ENCODE assay signal across 8 mouse cellular contexts in the genomic region with DNA sequence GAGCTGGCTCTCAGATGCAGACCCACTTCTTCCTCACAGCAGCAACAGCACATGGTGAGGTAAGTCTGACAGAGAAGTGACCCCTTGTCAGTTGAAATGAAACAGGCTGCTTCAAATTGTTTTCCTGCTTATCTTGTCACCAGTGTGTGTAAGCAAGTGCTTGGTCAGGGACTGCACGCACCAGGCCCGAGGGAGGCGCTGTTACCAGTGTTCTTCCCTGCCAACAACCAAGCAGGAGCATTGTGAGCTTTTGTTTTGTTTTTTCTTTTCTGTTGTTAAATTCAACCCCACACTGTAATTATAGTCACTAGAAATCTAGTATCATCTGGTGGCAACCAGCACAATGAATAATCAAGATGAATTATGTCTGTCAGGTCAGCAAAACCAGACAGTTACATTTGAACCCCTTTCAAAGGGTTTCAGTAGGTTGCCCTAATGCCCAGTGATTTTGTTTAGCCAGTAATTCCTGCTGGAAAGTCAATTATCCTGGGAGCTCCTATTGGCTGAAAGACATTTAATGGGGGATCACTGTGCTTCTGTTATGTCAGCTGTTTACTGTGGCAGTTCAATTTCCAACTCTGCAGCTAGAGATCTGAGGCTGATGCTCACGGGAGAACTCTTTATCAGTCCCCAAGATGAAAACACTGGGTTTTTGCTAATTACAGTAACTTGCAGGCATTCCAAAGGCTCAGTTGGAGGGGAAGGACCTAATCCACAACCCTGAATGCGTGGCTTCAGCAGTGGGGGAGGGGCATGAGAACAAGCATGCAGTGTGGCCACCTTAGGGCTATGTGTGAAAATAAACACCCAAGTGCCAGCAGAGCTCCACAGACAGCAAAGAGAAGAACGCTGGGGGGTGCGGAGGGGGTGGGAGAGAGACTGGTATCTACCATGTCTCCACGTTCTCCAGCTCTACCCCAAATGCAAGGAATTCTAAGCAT. TPM values are rescaled to one million over a fixed set of nuclear protein-coding genes. Genes with fewer than 3 reads are reported as not detected.
DNase-seq lines count a peak whose midpoint lies in the region; ATAC-seq and TF ChIP-seq lines count a peak whose summit lies in the region.

No protein-coding gene starts in this region.

- peak; percentile 57 for DNase-seq in embryo, embryonic 10.5 days (ENCODE audit: low spot score)
- no peak for DNase-seq in embryo, embryonic 10 days (ENCODE audit: low spot score)
- peak; percentile 32 for DNase-seq in hindbrain, embryonic 14.5 days (ENCODE audit: low spot score)
- no peak for DNase-seq in spleen, postnatal 14 days (ENCODE audit: low spot score in 2 of 2)
- DNase-seq in right cerebral cortex, postnatal 4 days = no peak

- H3K4me3 ChIP-seq in megakaryocyte, embryonic 14.5 days (replicated peaks) = peak overlapping the region; percentile 70
- H3K4me3 ChIP-seq in hindbrain, embryonic 14.5 days (replicated peaks; ENCODE audit: low read length) = no peak overlapping the region
- no peak overlapping the region for H3K4me3 ChIP-seq in olfactory bulb, adult 2 months (ENCODE audit: insufficient read depth, low read depth, low read length)

- TF ChIP-seq POLR2A in olfactory bulb, adult 2 months (IDR thresholded peaks at IDR 0.05; ENCODE audit: insufficient read depth, low read depth, low read length) = no peak

- H3K4me2 ChIP-seq in hindbrain, embryonic 14.5 days (replicated peaks) = no peak overlapping the region

- TF ChIP-seq CTCF in olfactory bulb, adult 2 months (IDR thresholded peaks at IDR 0.05; ENCODE audit: insufficient read depth, low read depth, low read length) = no peak

- peaks cover 98% of the 10 kb centered on the region for H3K4me1 ChIP-seq in megakaryocyte, embryonic 14.5 days
- peaks cover 55% of the 10 kb centered on the region for H3K4me1 ChIP-seq in hindbrain, embryonic 14.5 days (replicated peaks; ENCODE audit: control insufficient read depth, insufficient read depth, low read length)
- H3K4me1 ChIP-seq in olfactory bulb, adult 2 months (ENCODE audit: control insufficient read depth, insufficient read depth, low read length) = peaks cover 40% of the 10 kb centered on the region

- peak overlapping the region; percentile 20 for H3K27ac ChIP-seq in hindbrain, embryonic 14.5 days
- peak overlapping the region; percentile 26; the same call in 1 of the 2 replicates for H3K27ac ChIP-seq in olfactory bulb, adult 2 months (ENCODE audit: insufficient read depth, low read depth, low read length)

- ATAC-seq in megakaryocyte, adult 5-6 weeks (ENCODE audit: poor library complexity, severe bottlenecking) = no peak
- ATAC-seq in hindbrain, embryonic 14.5 days (ENCODE audit: low FRiP score) = no peak

- H3K9ac ChIP-seq in hindbrain, embryonic 14.5 days = no peak overlapping the region

- peaks cover 96% of the 10 kb centered on the region for H3K36me3 ChIP-seq in megakaryocyte, embryonic 14.5 days (replicated peaks; ENCODE audit: low read length)
- H3K36me3 ChIP-seq in hindbrain, embryonic 14.5 days (replicated peaks; ENCODE audit: control insufficient read depth, insufficient read depth) = no peaks in the 10 kb centered on the region; the same call in 1 of the 2 replicates

- 35% methylated on average over 8 of the region's 8 CpGs for WGBS in hindbrain, embryonic 14.5 days
- 30% methylated on average over 8 of the region's 8 CpGs for WGBS in olfactory bulb, adult 2 months

- no peaks in the 10 kb centered on the region for H3K27me3 ChIP-seq in megakaryocyte, embryonic 14.5 days (replicated peaks)
- H3K27me3 ChIP-seq in hindbrain, embryonic 14.5 days (ENCODE audit: control insufficient read depth, insufficient read depth, low read length) = no peaks in the 10 kb centered on the region

- no peaks in the 10 kb centered on the region for H3K9me3 ChIP-seq in megakaryocyte, embryonic 14.5 days
- H3K9me3 ChIP-seq in hindbrain, embryonic 14.5 days (ENCODE audit: control insufficient read depth, low read length) = no peaks in the 10 kb centered on the region

RNA-seq across cellular contexts. Expression of a gene that starts 24.5 kb away (rescaled TPM):
- 33.5 and 107 TPM in 2 replicates for polyA plus RNA-seq in megakaryocyte, embryonic 14.5 days (2012; ENCODE audit: insufficient read depth, low replicate concordance)
- 23.0 and 23.7 TPM in 2 replicates for total RNA-seq in megakaryocyte, adult 5-6 weeks (2015)
- 7.6 and 12.6 TPM in 2 replicates for total RNA-seq in megakaryocyte, adult 5-6 weeks (2017)
- 6.6 and 8.1 TPM in 2 replicates for polyA plus RNA-seq in hindbrain, embryonic 14.5 days (2014; fragmentation: Nextera tagmentation; extraction: Ambion mirVana)
- polyA plus RNA-seq in olfactory bulb, adult 2 months (2012; ENCODE audit: insufficient read depth, insufficient read length, low replicate concordance, missing spikeins) = not detected in 2 replicates

RNA-seq across cellular contexts. Expression of a gene that starts 46.4 kb away (rescaled TPM):
- polyA plus RNA-seq in megakaryocyte, embryonic 14.5 days (2012; ENCODE audit: insufficient read depth, low replicate concordance) = 68.1 and 100 TPM in 2 replicates
- 55.8 and 59.7 TPM in 2 replicates for total RNA-seq in megakaryocyte, adult 5-6 weeks (2015)
- total RNA-seq in megakaryocyte, adult 5-6 weeks (2017) = 60.0 and 91.1 TPM in 2 replicates
- 55.8 and 65.2 TPM in 2 replicates for polyA plus RNA-seq in hindbrain, embryonic 14.5 days (2014; fragmentation: Nextera tagmentation; extraction: Ambion mirVana)
- polyA plus RNA-seq in olfactory bulb, adult 2 months (2012; ENCODE audit: insufficient read depth, insufficient read length, low replicate concordance, missing spikeins) = 308 TPM in 1 of 2 replicates, not detected in the other

Comparison
In these comparisons a context has a peak if more than half of its experiments do, and no peak if none do; other contexts are left out.
1. DNase-seq: peak in embryo, embryonic 10.5 days (single experiment) and hindbrain, embryonic 14.5 days (single experiment); none in embryo, embryonic 10 days (single experiment), spleen, postnatal 14 days (0 of 2) and right cerebral cortex, postnatal 4 days (single experiment).